Mouse (Mus musculus) cerebellum, adult 2 months (tissue): ENCODE data around the gene Tmco4. TPM values are rescaled to one million over a fixed set of nuclear protein-coding genes. Genes with fewer than 3 reads are reported as not detected.

Experiments
- DNase-seq, 2 experiments: peaks; one replicate each; pipeline ENCODE4 v3.0.0; 2021
- H3K27ac ChIP-seq: fragments of 200-500 bp; 2 replicates; pipeline ENCODE4 v1.5.1; 2012; ENCODE audit warnings: low read length, control low read depth, inconsistent platforms; ENCODE audit not compliant: insufficient read depth
- H3K27me3 ChIP-seq: fragments of 200-500 bp; 2 replicates; pipeline ENCODE4 v1.6.1; 2012; ENCODE audit warnings: inconsistent platforms, mild to moderate bottlenecking, low read length, moderate library complexity; ENCODE audit not compliant: control insufficient read depth, insufficient read depth
- H3K4me1 ChIP-seq: fragments of 200-500 bp; 2 replicates; pipeline ENCODE4 v1.6.1; 2011; ENCODE audit warnings: low read length; ENCODE audit not compliant: control insufficient read depth, insufficient read depth
- H3K4me3 ChIP-seq: fragments of 200-500 bp; replicated peaks from 2 replicates; pipeline ENCODE3; 2011; ENCODE audit warnings: mild to moderate bottlenecking, low read depth, low read length, control low read depth; ENCODE audit not compliant: insufficient read depth
- CTCF ChIP-seq: fragments of 200-500 bp; IDR thresholded peaks from 2 replicates; pipeline ENCODE4 v1.5.1; 2011; ENCODE audit warnings: low read depth, mild to moderate bottlenecking, control low read depth, low read length, moderate library complexity, borderline replicate concordance; ENCODE audit not compliant: insufficient read depth
- POLR2A ChIP-seq: fragments of 200-500 bp; IDR thresholded peaks from 2 replicates; pipeline ENCODE4 v1.6.1; 2011; ENCODE audit warnings: low read length, control low read depth, borderline replicate concordance; ENCODE audit not compliant: insufficient read depth
- WGBS: fragments of 180-500 bp; shearing (Covaris S2); methylation state at CpG from one replicate; pipeline ENCODE4 v1.1.7; 2018; 5-methylcytosine and 5-hydroxymethylcytosine counted together
- polyA plus RNA-seq: library from polyadenylated mRNA; depleted of rRNA; stranded (reverse); fragments of >200 nt; gene quantifications from 2 replicates; pipeline ENCODE4 v1.2.3, GENCODE M21; 2012; rRNA removed

Gene Tmco4
- polyA plus RNA-seq: 2.4 and 2.5 TPM in 2 replicates

GRCm38 (mm10) chr4:138972827-138973718 lies at the start of gene Tmco4:
Gene Tmco4 (plus strand): TSS chr4:138972888.
- Histone ChIP-seq H3K27me3 (no peaks in the 10 kb centered on the region), H3K27ac (no peak within 1 kb of the TSS), H3K4me1 (no peaks in the 10 kb centered on the region; the same call in 1 of the 2 replicates), H3K4me3 (peak within 1 kb of the TSS; percentile 45)
- WGBS: 4% methylated on average over 60 of the region's 60 CpGs
- TF ChIP-seq CTCF: no peak
- no peak for TF ChIP-seq POLR2A
- peak; percentile 18 to 27 for DNase-seq

GRCm38 (mm10) chr4:138925561-138925960 lies 47.1 kb upstream of the Tmco4 start:
- Histone ChIP-seq H3K4me1 (no peaks in the 10 kb centered on the region), H3K4me3 (no peak overlapping the region), H3K27me3 (no peaks in the 10 kb centered on the region), H3K27ac (no peak overlapping the region)
- no peak for TF ChIP-seq CTCF
- WGBS: 33% methylated on average over 2 of the region's 2 CpGs
- DNase-seq: no peak

GRCm38 (mm10) chr4:138933862-138934261 lies 38.8 kb upstream of the Tmco4 start:
- 91% methylated on average over 3 of the region's 3 CpGs for WGBS
- no peak overlapping the region for H3K4me3 ChIP-seq
- no peak for TF ChIP-seq CTCF
- TF ChIP-seq POLR2A: no peak
- DNase-seq: no peak
- H3K27me3 ChIP-seq: no peaks in the 10 kb centered on the region
- H3K4me1 ChIP-seq: no peaks in the 10 kb centered on the region
- no peak overlapping the region for H3K27ac ChIP-seq

- no peaks in the 10 kb centered on the region for H3K4me1 ChIP-seq
- no peaks in the 10 kb centered on the region for H3K27me3 ChIP-seq
- no peak overlapping the region for H3K4me3 ChIP-seq
- no peak overlapping the region for H3K27ac ChIP-seq
- no peak for DNase-seq
- TF ChIP-seq POLR2A: no peak
- TF ChIP-seq CTCF: no peak
- WGBS: 59% methylated on average over 11 of the region's 11 CpGs
Measured at GRCm38 (mm10) chr4:138934456-138935145, 38.1 kb upstream of the Tmco4 start.

- TF ChIP-seq CTCF (no peak), POLR2A (no peak)
- Histone ChIP-seq H3K27ac (no peak overlapping the region), H3K4me3 (no peak overlapping the region), H3K27me3 (no peaks in the 10 kb centered on the region), H3K4me1 (no peaks in the 10 kb centered on the region)
- WGBS: 78% methylated on average over 10 of the region's 10 CpGs
- DNase-seq: no peak
Measured at GRCm38 (mm10) chr4:138938495-138939269, 34.0 kb upstream of the Tmco4 start.

- WGBS: 20% methylated on average over 4 of the region's 4 CpGs
- no peak for DNase-seq
- Histone ChIP-seq H3K27ac (no peak overlapping the region), H3K27me3 (no peaks in the 10 kb centered on the region), H3K4me3 (no peak overlapping the region), H3K4me1 (no peaks in the 10 kb centered on the region)
- TF ChIP-seq CTCF: no peak
- TF ChIP-seq POLR2A: no peak
Measured at GRCm38 (mm10) chr4:138939481-138939880, 33.2 kb upstream of the Tmco4 start.

- no peak for DNase-seq
- TF ChIP-seq CTCF (no peak), POLR2A (no peak)
- Histone ChIP-seq H3K27ac (no peak overlapping the region), H3K4me1 (no peaks in the 10 kb centered on the region), H3K4me3 (no peak overlapping the region), H3K27me3 (no peaks in the 10 kb centered on the region)
- 52% methylated on average over 7 of the region's 7 CpGs for WGBS
Measured at GRCm38 (mm10) chr4:138941401-138941800, 31.3 kb upstream of the Tmco4 start.
